Mouse (Mus musculus): ENCODE measurements around the gene Capn5.

- TF ChIP-seq GATA1 (IDR thresholded peaks at IDR 0.05; ENCODE audit: borderline replicate concordance, low read length), result no peak
- TF ChIP-seq FLI1 (IDR thresholded peaks at IDR 0.05; ENCODE audit: low read length), result no peak
Observed at GRCm38 (mm10) chr7:98193515-98194025, 15.5 kb upstream of the Capn5 start.

All from megakaryocyte, embryonic 14.5 days (primary cell).